Mouse (Mus musculus) testis, adult 2 months (tissue): ENCODE measurements at regions not wholly inside any gene's neighbourhood (a gene's known extent, or its start where the extent isn't known, plus 50 kb on each side); places are given as distances from the start of the nearest gene placed in this dataset.
"Not testable (repeated sequence)": the region's sequence is repeated elsewhere in the genome, so short reads cannot be mapped to it uniquely, and the experiment has no call there.

Source experiments
- H3K27ac ChIP-seq: fragments of 200-500 bp; 2 replicates; pipeline ENCODE4 v1.5.1; 2012; ENCODE audit warnings: low read depth, low read length; ENCODE audit not compliant: control insufficient read depth, insufficient read depth
- H3K27me3 ChIP-seq: fragments of 200-500 bp; 2 replicates; pipeline ENCODE4 v1.6.1; 2012; ENCODE audit warnings: mild to moderate bottlenecking, low read length, moderate library complexity; ENCODE audit not compliant: control insufficient read depth, insufficient read depth
- H3K36me3 ChIP-seq: fragments of 200-500 bp; 2 replicates; pipeline ENCODE4 v1.6.1; 2012; ENCODE audit warnings: mild to moderate bottlenecking, low read length; ENCODE audit not compliant: control insufficient read depth, insufficient read depth
- H3K4me1 ChIP-seq: fragments of 200-500 bp; 2 replicates; pipeline ENCODE4 v1.6.1; 2012; ENCODE audit warnings: low read length; ENCODE audit not compliant: control insufficient read depth, insufficient read depth
- H3K4me3 ChIP-seq: fragments of 200-500 bp; 2 replicates; pipeline ENCODE4 v1.5.1; 2012; ENCODE audit warnings: low read depth, mild to moderate bottlenecking, low read length, moderate library complexity, mixed read lengths; ENCODE audit not compliant: control insufficient read depth
- CTCF ChIP-seq: fragments of 200-500 bp; IDR thresholded peaks from 2 replicates; pipeline ENCODE4 v1.5.1; 2012; ENCODE audit warnings: low read depth, mild to moderate bottlenecking, inconsistent platforms, low read length, moderate library complexity; ENCODE audit not compliant: control insufficient read depth, insufficient read depth, insufficient replicate concordance
- POLR2A ChIP-seq: fragments of 200-500 bp; IDR thresholded peaks from 2 replicates; pipeline ENCODE4 v1.6.1; 2012; ENCODE audit warnings: low read depth, mild to moderate bottlenecking, inconsistent platforms, low read length, moderate library complexity; ENCODE audit not compliant: control insufficient read depth

- Histone ChIP-seq H3K27ac (no peak overlapping the region), H3K4me1 (no peaks in the 10 kb centered on the region), H3K27me3 (no peaks in the 10 kb centered on the region), H3K4me3 (no peak overlapping the region), H3K36me3 (no peaks in the 10 kb centered on the region)
- TF ChIP-seq POLR2A (no peak), CTCF (no peak)
Observed at GRCm38 (mm10) chr6:24310675-24311074, 142.8 kb upstream of the Slc13a1 start.

- no peak overlapping the region for H3K4me3 ChIP-seq
- TF ChIP-seq POLR2A: no peak
- H3K36me3 ChIP-seq: no peaks in the 10 kb centered on the region
Observed at GRCm38 (mm10) chr6:24309810-24310209, 141.9 kb upstream of the Slc13a1 start.

DNA sequence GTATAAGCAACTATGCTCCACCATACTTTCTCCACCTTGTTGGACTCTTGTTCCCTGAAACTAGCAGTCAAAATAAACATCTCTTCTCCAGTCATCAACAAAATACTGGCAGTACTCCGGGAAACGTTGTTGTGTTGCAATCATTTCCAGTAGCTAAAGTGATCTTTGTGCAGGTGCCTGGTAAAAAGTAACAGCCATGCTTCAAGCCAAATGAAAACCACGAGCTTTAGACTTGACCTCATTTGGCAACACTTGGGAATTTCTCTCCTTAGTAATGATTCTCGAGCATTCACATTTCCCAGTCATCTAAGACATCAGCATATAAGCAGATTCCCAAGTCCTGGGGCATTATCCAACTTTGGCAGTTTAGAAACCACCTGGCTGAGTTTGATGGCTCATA is 133.8 kb upstream of the Slc13a1 start:
- Histone ChIP-seq H3K27me3 (no peaks in the 10 kb centered on the region), H3K4me3 (no peak overlapping the region), H3K4me1 (no peaks in the 10 kb centered on the region), H3K27ac (no peak overlapping the region), H3K36me3 (no peaks in the 10 kb centered on the region)
- TF ChIP-seq CTCF: no peak
- no peak for TF ChIP-seq POLR2A

More at GRCm38 (mm10) chr6:24309810-24310209, 141.9 kb upstream of the Slc13a1 start:
- Histone ChIP-seq H3K27ac (no peak overlapping the region), H3K27me3 (no peaks in the 10 kb centered on the region), H3K4me1 (no peaks in the 10 kb centered on the region)

- TF ChIP-seq POLR2A (no peak), CTCF (no peak)
- no peak overlapping the region for H3K4me3 ChIP-seq
- H3K4me1 ChIP-seq: no peaks in the 10 kb centered on the region
- no peaks in the 10 kb centered on the region for H3K36me3 ChIP-seq
- H3K27me3 ChIP-seq: no peaks in the 10 kb centered on the region
- H3K27ac ChIP-seq: no peak overlapping the region
Observed at GRCm38 (mm10) chr6:24301146-24301545, 133.3 kb upstream of the Slc13a1 start.

DNA sequence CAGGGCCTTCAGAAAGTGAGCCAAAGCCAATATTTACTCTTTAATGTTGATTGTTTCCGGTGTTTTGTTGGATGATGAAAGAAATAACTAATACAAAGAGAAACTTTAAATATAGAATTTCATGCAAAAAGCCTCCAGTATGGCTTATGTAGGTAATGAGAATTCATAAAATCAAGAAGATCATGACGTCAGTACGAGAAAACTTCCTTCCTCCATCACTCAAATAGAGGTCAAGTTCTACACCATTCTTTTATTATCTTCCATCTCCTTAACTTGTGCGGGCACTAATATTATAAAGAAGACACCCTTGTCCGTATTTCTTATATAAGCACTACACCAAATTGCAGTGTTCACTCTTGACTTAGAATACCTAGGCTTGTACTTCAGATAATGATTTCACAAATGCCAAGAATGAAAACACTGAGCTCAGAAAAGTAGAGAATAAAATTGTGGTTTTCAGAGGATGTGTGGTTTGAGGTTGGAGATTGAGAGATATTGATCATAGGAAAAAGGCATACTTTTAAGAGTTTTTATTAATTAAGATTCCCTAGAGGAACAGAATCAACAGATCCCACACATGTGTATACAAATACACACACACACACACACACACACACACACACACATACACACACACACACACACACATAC is 130.8 kb upstream of the Slc13a1 start:
- no peaks in the 10 kb centered on the region for H3K4me1 ChIP-seq
- no peaks in the 10 kb centered on the region for H3K36me3 ChIP-seq
- H3K4me3 ChIP-seq: no peak overlapping the region
- TF ChIP-seq CTCF (no peak), POLR2A (no peak)
- H3K27ac ChIP-seq: no peak overlapping the region
- H3K27me3 ChIP-seq: no peaks in the 10 kb centered on the region

DNA sequence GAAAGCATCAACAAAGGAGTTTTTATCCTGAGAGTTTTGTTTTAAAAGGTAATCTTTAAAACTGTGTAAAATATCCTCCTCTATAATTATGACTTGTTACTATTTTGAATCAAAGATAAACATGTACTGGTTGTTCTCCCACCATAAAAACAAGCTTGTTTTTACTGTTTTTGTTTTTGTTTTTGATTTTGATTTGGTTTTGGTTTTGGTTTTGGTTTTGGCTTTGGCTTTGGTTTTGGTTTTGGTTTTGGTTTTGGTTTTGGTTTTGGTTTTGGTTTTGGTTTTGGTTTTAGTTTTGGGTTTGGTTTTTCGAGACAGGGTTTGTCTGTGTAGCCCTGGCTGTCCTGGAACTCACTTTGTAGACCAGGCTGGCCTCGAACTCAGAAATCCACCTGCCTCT is 120.9 kb upstream of the Slc13a1 start:
- not testable (repeated sequence) for H3K36me3 ChIP-seq, H3K4me3 ChIP-seq, H3K27me3 ChIP-seq, H3K27ac ChIP-seq, H3K4me1 ChIP-seq

DNA sequence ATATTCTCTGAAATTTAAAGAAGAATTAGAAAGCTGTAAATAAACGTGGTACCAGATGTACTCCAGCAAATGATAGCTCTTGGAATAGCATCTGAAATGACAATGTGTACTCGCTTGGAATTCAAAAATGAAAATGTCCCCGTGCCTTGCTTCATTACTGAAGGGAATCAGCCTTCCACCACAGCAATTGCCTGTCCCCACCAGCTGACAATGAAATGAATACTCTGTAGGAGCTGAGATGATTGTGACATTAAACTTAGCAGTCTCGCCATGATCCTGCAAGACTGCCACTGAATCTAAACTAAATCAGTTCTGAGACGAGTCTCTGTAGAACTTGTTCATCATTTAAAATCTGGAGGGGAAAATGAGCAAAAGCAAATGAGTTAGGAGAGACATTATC is 104.9 kb upstream of the Slc13a1 start:
- Histone ChIP-seq H3K4me1 (no peaks in the 10 kb centered on the region), H3K27ac (no peak overlapping the region), H3K36me3 (no peaks in the 10 kb centered on the region), H3K27me3 (no peaks in the 10 kb centered on the region), H3K4me3 (no peak overlapping the region)
- no peak for TF ChIP-seq POLR2A
- TF ChIP-seq CTCF: no peak

DNA sequence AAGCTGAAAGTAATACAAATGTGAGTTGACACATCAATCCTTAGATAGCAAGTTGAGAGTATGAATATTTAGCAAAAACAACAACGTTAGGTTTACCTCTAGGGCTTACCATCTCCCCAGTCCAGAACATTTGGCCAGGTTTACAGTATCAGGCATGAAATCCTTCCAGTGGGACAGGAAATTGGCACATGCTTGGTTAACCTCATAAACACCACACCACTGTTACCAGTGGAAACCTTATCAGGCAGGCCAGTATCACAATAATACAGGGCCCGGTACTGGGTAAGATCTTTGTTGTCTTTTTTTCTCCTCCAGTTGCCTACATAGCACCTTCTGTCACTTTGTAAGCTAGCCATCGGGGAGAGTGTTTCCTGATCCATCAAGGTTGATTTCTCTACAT is 101.7 kb upstream of the Slc13a1 start:
- Histone ChIP-seq H3K4me1 (no peaks in the 10 kb centered on the region), H3K27ac (no peak overlapping the region), H3K4me3 (no peak overlapping the region), H3K36me3 (no peaks in the 10 kb centered on the region), H3K27me3 (no peaks in the 10 kb centered on the region)
- TF ChIP-seq CTCF (no peak), POLR2A (no peak)

DNA sequence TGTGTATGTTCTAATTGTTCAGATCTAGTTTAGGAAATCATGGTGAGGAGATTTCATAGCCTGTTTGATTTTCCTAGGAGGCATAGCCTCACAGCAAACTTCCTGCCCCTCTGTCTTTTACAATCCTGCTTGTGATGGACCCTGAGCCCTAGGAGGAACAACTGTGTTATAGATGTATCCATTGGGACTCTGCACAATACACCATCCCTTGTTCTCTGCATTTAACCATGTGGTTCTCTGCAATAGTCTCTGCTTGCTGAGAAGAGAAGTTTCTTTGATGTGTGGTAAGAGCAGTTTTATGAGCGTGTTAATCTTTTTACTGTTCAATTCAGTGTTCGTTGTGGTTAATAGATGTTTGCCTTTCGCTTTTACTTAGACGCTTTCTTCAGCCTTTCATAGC is 95.9 kb upstream of the Slc13a1 start:
- TF ChIP-seq POLR2A: no peak
- no peak for TF ChIP-seq CTCF
- Histone ChIP-seq H3K27ac (no peak overlapping the region), H3K36me3 (no peaks in the 10 kb centered on the region), H3K27me3 (no peaks in the 10 kb centered on the region), H3K4me1 (no peaks in the 10 kb centered on the region), H3K4me3 (no peak overlapping the region)
